Mouse (Mus musculus): Measurements from ENCODE around the gene Cyp4f40. TPM values are rescaled to one million over a fixed set of nuclear protein-coding genes. Genes with fewer than 3 reads are reported as not detected.
A peak's percentile ranks its signal among the peaks of the same experiment; 100 is the strongest.
"Not testable (repeated sequence)": the region's sequence is repeated elsewhere in the genome, so short reads cannot be mapped to it uniquely, and the experiment has no call there.

Gene Cyp4f40
- polyA plus RNA-seq, 1 experiment from 2014 or later, result not detected

GRCm38 (mm10) chr17:32646631-32647030, 12.1 kb upstream of the Cyp4f40 start:
- Histone ChIP-seq H3K9ac (no peak overlapping the region), H3K4me2 (no peak overlapping the region), H3K4me3 (no peak overlapping the region), H3K36me3 (no peaks in the 10 kb centered on the region), H3K27ac (no peak overlapping the region), H3K9me3 (no peaks in the 10 kb centered on the region), H3K4me1 (no peaks in the 10 kb centered on the region), H3K27me3 (no peaks in the 10 kb centered on the region)
- ATAC-seq (ENCODE audit: borderline replicate concordance, extremely low read depth, low FRiP score, low TSS enrichment), result no peak
- WGBS, result 74% methylated on average over 4 of the region's 4 CpGs

DNA sequence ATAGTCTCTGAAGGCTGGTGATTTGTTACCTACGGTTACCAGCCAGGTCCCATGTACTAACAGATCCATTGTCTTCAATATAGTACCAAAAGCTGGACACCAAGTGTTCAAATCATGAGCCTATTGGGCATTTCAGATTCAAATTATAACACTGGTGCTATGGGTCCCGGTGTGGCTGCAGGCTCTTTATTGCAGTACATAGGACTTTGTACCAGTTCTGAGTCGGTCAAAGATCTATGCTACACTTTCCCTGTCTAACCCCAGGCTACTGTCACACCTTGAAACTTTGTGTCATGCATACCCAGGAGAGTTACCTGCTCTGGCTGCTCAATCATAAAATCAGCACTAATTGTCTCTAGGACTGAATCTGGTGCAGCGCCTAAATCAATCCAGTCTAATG, 4.8 kb upstream of the Cyp4f40 start:
- Histone ChIP-seq H3K4me1 (no peaks in the 10 kb centered on the region), H3K9me3 (no peaks in the 10 kb centered on the region), H3K27ac (no peak overlapping the region), H3K9ac (no peak overlapping the region), H3K36me3 (no peaks in the 10 kb centered on the region), H3K27me3 (no peaks in the 10 kb centered on the region), H3K4me3 (no peak overlapping the region), H3K4me2 (no peak overlapping the region)
- WGBS, result 89% methylated on average over 4 of the region's 4 CpGs
- no peak for ATAC-seq (ENCODE audit: borderline replicate concordance, extremely low read depth, low FRiP score, low TSS enrichment)

- H3K27ac ChIP-seq, result no peak overlapping the region
- 71% methylated on average over 3 of the region's 3 CpGs for WGBS
- no peaks in the 10 kb centered on the region for H3K4me1 ChIP-seq
Observed at GRCm38 (mm10) chr17:32657041-32657440, 1.7 kb upstream of the Cyp4f40 start.

GRCm38 (mm10) chr17:32658246-32658645, 454 bp upstream of the Cyp4f40 start:
- 70% methylated on average over 1 of the region's 1 CpGs for WGBS

More at GRCm38 (mm10) chr17:32657041-32657440, 1.7 kb upstream of the Cyp4f40 start:
- Histone ChIP-seq H3K4me3 (no peak overlapping the region), H3K9ac (no peak overlapping the region), H3K4me2 (no peak overlapping the region), H3K27me3 (no peaks in the 10 kb centered on the region), H3K9me3 (no peaks in the 10 kb centered on the region), H3K36me3 (no peaks in the 10 kb centered on the region)
- no peak for ATAC-seq (ENCODE audit: borderline replicate concordance, extremely low read depth, low FRiP score, low TSS enrichment)

GRCm38 (mm10) chr17:32673976-32674375, 15.3 kb downstream of the Cyp4f40 start:
- no peaks in the 10 kb centered on the region for H3K4me1 ChIP-seq
- WGBS, result 60% methylated on average over 7 of the region's 7 CpGs
- H3K27ac ChIP-seq, result no peak overlapping the region
- H3K4me2 ChIP-seq, result no peak overlapping the region
- H3K27me3 ChIP-seq, result no peaks in the 10 kb centered on the region
- no peaks in the 10 kb centered on the region for H3K9me3 ChIP-seq
- ATAC-seq (ENCODE audit: borderline replicate concordance, extremely low read depth, low FRiP score, low TSS enrichment), result no peak
- no peak overlapping the region for H3K9ac ChIP-seq
- H3K4me3 ChIP-seq, result no peak overlapping the region
- H3K36me3 ChIP-seq, result no peaks in the 10 kb centered on the region

More at GRCm38 (mm10) chr17:32658246-32658645, 454 bp upstream of the Cyp4f40 start:
- no peak overlapping the region for H3K9ac ChIP-seq
- no peak overlapping the region for H3K4me3 ChIP-seq
- H3K4me1 ChIP-seq, result no peaks in the 10 kb centered on the region
- no peak overlapping the region for H3K27ac ChIP-seq
- no peak for ATAC-seq (ENCODE audit: borderline replicate concordance, extremely low read depth, low FRiP score, low TSS enrichment)
- no peaks in the 10 kb centered on the region for H3K36me3 ChIP-seq
- no peaks in the 10 kb centered on the region for H3K9me3 ChIP-seq
- no peak overlapping the region for H3K4me2 ChIP-seq
- no peaks in the 10 kb centered on the region for H3K27me3 ChIP-seq

- WGBS, result 32% methylated on average over 21 of the region's 21 CpGs
- Histone ChIP-seq H3K4me3 (no peak overlapping the region), H3K27ac (no peak overlapping the region), H3K4me1 (no peaks in the 10 kb centered on the region), H3K27me3 (no peaks in the 10 kb centered on the region), H3K9ac (no peak overlapping the region), H3K36me3 (no peaks in the 10 kb centered on the region), H3K9me3 (no peaks in the 10 kb centered on the region), H3K4me2 (peak overlapping the region; percentile 30)
- ATAC-seq (ENCODE audit: borderline replicate concordance, extremely low read depth, low FRiP score, low TSS enrichment), result no peak
Observed at GRCm38 (mm10) chr17:32676040-32676635, 17.4 kb downstream of the Cyp4f40 start.

DNA sequence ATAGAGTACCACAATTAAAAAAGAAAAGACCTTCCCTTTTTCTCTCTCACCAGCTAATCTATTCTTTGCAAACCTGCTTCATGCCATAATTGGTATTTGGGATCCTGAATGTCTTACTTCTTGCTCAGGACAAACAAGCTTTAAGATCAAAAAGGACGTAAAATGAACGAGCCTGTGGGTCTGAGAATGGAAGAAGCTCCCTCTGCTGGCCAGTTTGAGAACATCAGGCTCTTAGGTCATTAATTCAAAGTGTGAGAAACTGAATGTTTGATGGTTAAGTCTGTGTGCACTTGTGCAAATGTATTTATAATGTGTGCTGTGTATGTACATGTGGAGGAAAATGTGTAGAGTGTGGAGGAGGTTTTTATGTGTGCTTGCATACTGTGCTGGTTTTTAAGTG, 21.7 kb downstream of the Cyp4f40 start:
- no peak for ATAC-seq (ENCODE audit: borderline replicate concordance, extremely low read depth, low FRiP score, low TSS enrichment)
- H3K27ac ChIP-seq, result no peak overlapping the region
- no peak overlapping the region for H3K4me2 ChIP-seq
- no peaks in the 10 kb centered on the region for H3K36me3 ChIP-seq
- H3K4me3 ChIP-seq, result no peak overlapping the region
- H3K4me1 ChIP-seq, result no peaks in the 10 kb centered on the region
- H3K27me3 ChIP-seq, result no peaks in the 10 kb centered on the region
- no peaks in the 10 kb centered on the region for H3K9me3 ChIP-seq
- 17% methylated on average over 2 of the region's 2 CpGs for WGBS
- no peak overlapping the region for H3K9ac ChIP-seq

DNA sequence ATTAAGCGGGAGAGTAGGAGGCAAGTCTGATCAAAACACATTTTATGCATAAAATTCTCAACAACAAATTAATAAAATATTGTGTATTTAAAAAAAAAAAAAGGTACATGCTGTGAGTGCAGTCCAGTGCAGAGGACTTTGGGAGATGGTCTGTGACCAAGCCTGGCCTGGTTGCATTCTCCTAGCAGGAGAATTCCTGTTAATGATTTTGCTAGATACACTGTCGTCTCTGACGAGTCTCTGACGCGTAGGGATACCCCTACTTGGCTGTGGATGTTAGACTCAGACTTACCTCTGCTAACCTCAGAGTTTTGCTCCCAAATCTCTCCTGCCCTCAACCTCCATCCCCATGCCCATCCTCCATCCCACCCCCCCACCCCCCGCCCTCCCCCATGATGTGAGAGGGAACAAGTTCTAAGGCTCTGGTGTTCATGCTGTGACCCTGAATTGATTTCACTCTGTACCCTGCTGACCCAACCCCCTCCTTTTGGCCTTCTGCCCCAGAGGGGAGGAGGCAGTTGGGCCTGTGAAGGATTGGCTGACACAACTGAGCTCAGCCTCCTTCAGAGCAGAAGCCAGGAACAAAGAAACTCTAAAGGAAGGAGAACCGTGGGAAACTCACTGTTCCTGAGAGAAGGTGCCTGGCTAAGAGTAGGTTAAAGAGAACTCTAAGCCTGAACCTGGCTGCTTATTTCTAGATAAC, 26.5 kb downstream of the Cyp4f40 start, which contains the start of gene Cyp4f15:
Gene Cyp4f15 (plus strand): TSS at position 580 of the 703 bp plus-strand sequence.
- no peaks in the 10 kb centered on the region for H3K36me3 ChIP-seq
- no peak for ATAC-seq (ENCODE audit: borderline replicate concordance, extremely low read depth, low FRiP score, low TSS enrichment)
- no peaks in the 10 kb centered on the region for H3K27me3 ChIP-seq
- no peaks in the 10 kb centered on the region for H3K9me3 ChIP-seq
- H3K27ac ChIP-seq, result no peak within 1 kb of the TSS
- no peak within 1 kb of the TSS for H3K9ac ChIP-seq
- WGBS, result 19% methylated on average over 7 of the region's 7 CpGs
- H3K4me3 ChIP-seq, result no peak within 1 kb of the TSS
- H3K4me1 ChIP-seq, result no peaks in the 10 kb centered on the region
- no peak within 1 kb of the TSS for H3K4me2 ChIP-seq

- Histone ChIP-seq H3K4me2 (no peak overlapping the region), H3K36me3 (no peaks in the 10 kb centered on the region), H3K27ac (no peak overlapping the region), H3K9ac (no peak overlapping the region), H3K9me3 (no peaks in the 10 kb centered on the region), H3K27me3 (no peaks in the 10 kb centered on the region), H3K4me3 (no peak overlapping the region), H3K4me1 (no peaks in the 10 kb centered on the region)
- 89% methylated on average over 5 of the region's 5 CpGs for WGBS
- ATAC-seq (ENCODE audit: borderline replicate concordance, extremely low read depth, low FRiP score, low TSS enrichment), result no peak
Observed at GRCm38 (mm10) chr17:32686722-32687121, 28.0 kb downstream of the Cyp4f40 start.

GRCm38 (mm10) chr17:32690959-32691358, 32.3 kb downstream of the Cyp4f40 start:
- no peaks in the 10 kb centered on the region for H3K4me1 ChIP-seq
- no peaks in the 10 kb centered on the region for H3K36me3 ChIP-seq
- H3K27me3 ChIP-seq, result no peaks in the 10 kb centered on the region
- WGBS, result 77% methylated on average over 1 of the region's 1 CpGs
- no peaks in the 10 kb centered on the region for H3K9me3 ChIP-seq
- no peak overlapping the region for H3K9ac ChIP-seq
- no peak overlapping the region for H3K4me2 ChIP-seq
- no peak overlapping the region for H3K4me3 ChIP-seq
- no peak for ATAC-seq (ENCODE audit: borderline replicate concordance, extremely low read depth, low FRiP score, low TSS enrichment)
- H3K27ac ChIP-seq, result no peak overlapping the region

DNA sequence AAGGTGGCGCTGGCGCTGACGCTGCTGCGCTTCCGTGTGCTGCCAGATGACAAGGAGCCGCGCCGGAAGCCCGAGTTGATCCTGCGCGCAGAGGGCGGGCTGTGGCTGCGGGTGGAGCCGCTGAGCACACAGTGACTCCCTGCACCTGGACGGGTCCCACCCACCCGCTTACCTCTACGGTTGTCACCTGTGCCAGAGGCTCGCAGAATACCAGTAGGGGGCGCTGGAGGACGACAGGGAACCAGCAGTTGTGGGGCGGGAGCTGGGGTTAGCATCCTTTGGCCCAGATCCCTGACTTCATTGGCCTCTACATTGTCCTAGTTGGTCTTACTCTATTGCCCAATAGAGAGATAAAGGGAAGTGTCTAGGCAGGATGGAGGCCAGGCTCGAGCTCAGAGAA, 44.1 kb downstream of the Cyp4f40 start:
- 40% methylated on average over 22 of the region's 22 CpGs for WGBS
- H3K4me3 ChIP-seq, result no peak overlapping the region
- no peak for ATAC-seq (ENCODE audit: borderline replicate concordance, extremely low read depth, low FRiP score, low TSS enrichment)
- peaks cover 7% of the 10 kb centered on the region; the same call in 1 of the 2 replicates for H3K9me3 ChIP-seq
- no peaks in the 10 kb centered on the region for H3K36me3 ChIP-seq
- no peak overlapping the region for H3K27ac ChIP-seq
- H3K4me1 ChIP-seq, result no peaks in the 10 kb centered on the region
- no peak overlapping the region for H3K9ac ChIP-seq
- H3K4me2 ChIP-seq, result peak overlapping the region; percentile 26; the same call in 1 of the 2 replicates
- H3K27me3 ChIP-seq, result no peaks in the 10 kb centered on the region

DNA sequence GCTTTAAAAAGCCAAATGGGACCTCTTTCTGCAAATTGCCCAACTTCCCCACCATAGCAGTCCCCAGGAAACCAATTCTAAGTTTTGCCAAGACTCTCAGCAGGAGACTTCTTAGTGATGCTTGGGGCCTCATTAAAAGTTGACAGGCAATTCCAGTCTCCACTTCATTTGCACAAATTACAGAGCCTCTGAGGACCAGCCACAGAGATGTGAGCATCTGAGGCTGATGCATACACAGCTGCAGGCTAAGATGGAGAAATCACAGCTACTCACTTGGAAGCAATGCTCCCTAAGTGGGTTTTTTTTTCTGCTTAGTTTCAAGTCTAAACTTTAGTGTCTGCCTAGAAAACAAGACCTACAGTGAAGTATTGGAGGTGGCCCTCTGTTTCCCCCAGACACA, 51.8 kb downstream of the Cyp4f40 start:
- not testable (repeated sequence) for ATAC-seq (ENCODE audit: borderline replicate concordance, extremely low read depth, low FRiP score, low TSS enrichment); H3K9ac ChIP-seq; H3K27ac ChIP-seq; H3K4me1 ChIP-seq; H3K27me3 ChIP-seq; H3K36me3 ChIP-seq; H3K4me3 ChIP-seq; H3K9me3 ChIP-seq; H3K4me2 ChIP-seq

Measured in lung, embryonic 15.5 days (tissue).